Mouse (Mus musculus) heart, postnatal 0 days (tissue): ENCODE data around the gene Zc3hav1l.

Source experiments
- CTCF ChIP-seq: IDR thresholded peaks from 2 replicates; pipeline ENCODE4 v1.5.1; 2016; ENCODE audit warnings: antibody characterized with exemption, control low read depth, low read depth
- EP300 ChIP-seq: IDR thresholded peaks from 2 replicates; pipeline ENCODE4 v1.6.1; 2016; ENCODE audit warnings: antibody characterized with exemption, low read depth

DNA sequence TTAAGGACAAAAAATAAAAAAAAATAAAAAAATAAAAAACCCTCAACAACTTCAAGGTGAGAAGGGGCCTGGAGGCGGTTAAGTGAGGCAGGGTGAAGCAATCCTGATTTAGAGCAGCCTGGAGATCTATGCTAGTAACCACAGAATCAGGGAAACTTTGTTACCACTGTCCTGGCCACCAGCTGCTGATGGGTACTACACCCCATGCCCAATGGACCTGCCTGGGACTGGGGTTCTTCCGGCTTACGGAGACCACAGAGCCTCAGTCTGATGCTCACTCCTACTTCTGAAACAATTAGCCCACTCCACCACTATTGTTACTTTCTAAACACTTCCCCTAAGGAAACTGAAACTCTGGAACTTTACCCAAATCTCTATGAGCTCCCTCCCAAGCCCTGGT is 54.3 kb downstream of the Zc3hav1l start:
- TF ChIP-seq CTCF (no peak), EP300 (no peak)
